Mouse (Mus musculus) megakaryocyte-erythroid progenitor cell, adult 5-6 weeks (primary cell): ENCODE data around the gene Nemp2. TPM values are rescaled to one million over a fixed set of nuclear protein-coding genes. Genes with fewer than 3 reads are reported as not detected.

Experiments used
- ATAC-seq: replicated peaks from 2 replicates; pipeline ENCODE4 v1.8.0; 2016; ENCODE audit warnings: mild to moderate bottlenecking, inconsistent platforms; ENCODE audit not compliant: severe bottlenecking, poor library complexity, low FRiP score, low TSS enrichment
- total RNA-seq, 2 experiments: library from RNA; stranded (forward) in 1 of 2; stranded (reverse) in 1 of 2; fragments of 200-1000, 215-1000 nt in 1 of 2; fragments of >200 nt in 1 of 2; fragmentation: Nextera tagmentation in 1 of 2; gene quantifications; 2 replicates each; pipeline ENCODE4 v1.2.3; 2014 to 2017

The Nemp2 gene
- total RNA-seq (2014; fragmentation: Nextera tagmentation) (8.1 and 10.6 TPM in 2 replicates), total RNA-seq (2017) (4.3 and 4.8 TPM in 2 replicates)

GRCm38 (mm10) chr1:52630248-52630936 is at the start of gene Nemp2:
Gene Nemp2 (plus strand): TSS chr1:52630703.
- peak; percentile 95 for ATAC-seq

- ATAC-seq = no peak
Observed at GRCm38 (mm10) chr1:52581744-52582143, 48.8 kb upstream of the Nemp2 start.

- ATAC-seq = no peak
Observed at GRCm38 (mm10) chr1:52582866-52583265, 47.6 kb upstream of the Nemp2 start.

- ATAC-seq = peak; percentile 73
Observed at GRCm38 (mm10) chr1:52596982-52597646, 33.4 kb upstream of the Nemp2 start.

GRCm38 (mm10) chr1:52597761-52598160 is 32.7 kb upstream of the Nemp2 start:
- ATAC-seq = peak; percentile 70; the same call in 1 of the 2 replicates

GRCm38 (mm10) chr1:52598361-52598760 is 32.1 kb upstream of the Nemp2 start:
- ATAC-seq = peak; percentile 64

- ATAC-seq = no peak
Observed at GRCm38 (mm10) chr1:52601496-52601895, 29.0 kb upstream of the Nemp2 start.

GRCm38 (mm10) chr1:52607700-52608099 is 22.8 kb upstream of the Nemp2 start:
- ATAC-seq = no peak

GRCm38 (mm10) chr1:52608486-52608885 is 22.0 kb upstream of the Nemp2 start:
- ATAC-seq = no peak

- no peak for ATAC-seq
Observed at GRCm38 (mm10) chr1:52618217-52618616, 12.3 kb upstream of the Nemp2 start.

GRCm38 (mm10) chr1:52620442-52620841 is 10.1 kb upstream of the Nemp2 start:
- no peak for ATAC-seq

GRCm38 (mm10) chr1:52630937-52631299 is 415 bp downstream of the Nemp2 start:
- peak; percentile 81 for ATAC-seq

- peak; percentile 50; the same call in 1 of the 2 replicates for ATAC-seq
Observed at GRCm38 (mm10) chr1:52631570-52631969, 1.1 kb downstream of the Nemp2 start.

GRCm38 (mm10) chr1:52634251-52634650 is 3.7 kb downstream of the Nemp2 start:
- no peak for ATAC-seq

GRCm38 (mm10) chr1:52635932-52636331 is 5.4 kb downstream of the Nemp2 start:
- ATAC-seq = no peak

- no peak for ATAC-seq
Observed at GRCm38 (mm10) chr1:52638101-52638500, 7.6 kb downstream of the Nemp2 start.

- ATAC-seq = no peak
Observed at GRCm38 (mm10) chr1:52639090-52639489, 8.6 kb downstream of the Nemp2 start.

- ATAC-seq = no peak
Observed at GRCm38 (mm10) chr1:52640266-52640665, 9.8 kb downstream of the Nemp2 start.

GRCm38 (mm10) chr1:52640736-52641135 is 10.2 kb downstream of the Nemp2 start:
- ATAC-seq = no peak

- peak; percentile 76 for ATAC-seq
Observed at GRCm38 (mm10) chr1:52648153-52649027, 17.9 kb downstream of the Nemp2 start.
